Mouse (Mus musculus) neural tube, embryonic 12.5 days (tissue): Measurements from ENCODE around the gene Zfp341. TPM values are rescaled to one million over a fixed set of nuclear protein-coding genes. Genes with fewer than 3 reads are reported as not detected.

Experiments
- ATAC-seq: fragments of 200-750 bp; cut with Nextera tagmentation; 2 replicates; pipeline ENCODE4 v1.8.0; 2017; ENCODE audit warnings: low read depth, mild to moderate bottlenecking, moderate TSS enrichment, moderate library complexity; ENCODE audit not compliant: low FRiP score
- H3K27ac ChIP-seq: fragments of 300-500 bp; sonication (generic); 2 replicates; pipeline ENCODE4 v1.5.1; 2016
- H3K27me3 ChIP-seq: fragments of 300-500 bp; sonication (generic); replicated peaks from 2 replicates; pipeline ENCODE4 v1.6.1; 2016; ENCODE audit warnings: mild to moderate bottlenecking
- H3K36me3 ChIP-seq: fragments of 300-500 bp; sonication (generic); 2 replicates; pipeline ENCODE4 v1.6.1; 2016; ENCODE audit warnings: mild to moderate bottlenecking
- H3K4me1 ChIP-seq: fragments of 300-500 bp; sonication (generic); 2 replicates; pipeline ENCODE4 v1.6.1; 2016
- H3K4me2 ChIP-seq: fragments of 300-500 bp; sonication (generic); replicated peaks from 2 replicates; pipeline ENCODE4 v1.6.1; 2016; ENCODE audit warnings: mild to moderate bottlenecking
- H3K4me3 ChIP-seq: fragments of 300-500 bp; sonication (generic); 2 replicates; pipeline ENCODE4 v1.5.1; 2016
- H3K9ac ChIP-seq: fragments of 300-500 bp; sonication (generic); 2 replicates; pipeline ENCODE4 v1.6.1; 2016; ENCODE audit warnings: mild to moderate bottlenecking
- H3K9me3 ChIP-seq: fragments of 300-500 bp; sonication (generic); 2 replicates; pipeline ENCODE4 v1.6.1; 2016; ENCODE audit warnings: mild to moderate bottlenecking
- WGBS: fragments of 180-500 bp; shearing (Covaris S2); methylation state at CpG from one replicate; pipeline ENCODE4 v1.1.7; 2016; 5-methylcytosine and 5-hydroxymethylcytosine counted together
- polyA plus RNA-seq: library from polyadenylated mRNA; unstranded; fragments of >200 nt; fragmentation: Nextera tagmentation; extraction: Ambion mirVana; gene quantifications from 2 replicates; pipeline ENCODE4 v1.2.1, GENCODE M21; 2016

Gene Zfp341
- polyA plus RNA-seq, 1 experiment from 2014 or later = 1.1 TPM

DNA sequence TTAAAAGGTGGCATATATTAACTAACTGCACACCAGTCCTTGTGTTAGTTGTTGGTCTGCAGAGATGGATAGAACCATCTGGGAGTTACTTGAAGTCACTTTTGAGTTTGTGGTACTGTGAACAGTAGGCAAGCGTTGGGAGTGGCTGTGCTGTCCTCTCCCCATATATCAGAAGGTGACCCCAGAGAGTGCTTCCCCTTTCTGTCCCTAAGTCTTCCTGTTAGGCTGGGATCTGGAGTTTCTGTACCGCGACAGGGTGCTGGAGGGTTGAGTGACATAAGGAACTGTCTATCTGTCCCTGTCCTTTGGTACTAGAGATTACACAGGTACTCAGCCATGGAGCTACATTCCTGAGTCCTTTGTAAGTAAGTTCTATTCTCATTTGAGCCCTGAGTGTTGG is 73.7 kb downstream of the Zfp341 start:
- 87% methylated on average over 3 of the region's 3 CpGs for WGBS
- ATAC-seq = no peak
- Histone ChIP-seq H3K4me3 (no peak overlapping the region), H3K4me2 (no peak overlapping the region), H3K27ac (no peak overlapping the region), H3K4me1 (peaks cover 16% of the 10 kb centered on the region), H3K9me3 (no peaks in the 10 kb centered on the region), H3K36me3 (peaks cover 15% of the 10 kb centered on the region), H3K9ac (no peak overlapping the region), H3K27me3 (no peaks in the 10 kb centered on the region)

DNA sequence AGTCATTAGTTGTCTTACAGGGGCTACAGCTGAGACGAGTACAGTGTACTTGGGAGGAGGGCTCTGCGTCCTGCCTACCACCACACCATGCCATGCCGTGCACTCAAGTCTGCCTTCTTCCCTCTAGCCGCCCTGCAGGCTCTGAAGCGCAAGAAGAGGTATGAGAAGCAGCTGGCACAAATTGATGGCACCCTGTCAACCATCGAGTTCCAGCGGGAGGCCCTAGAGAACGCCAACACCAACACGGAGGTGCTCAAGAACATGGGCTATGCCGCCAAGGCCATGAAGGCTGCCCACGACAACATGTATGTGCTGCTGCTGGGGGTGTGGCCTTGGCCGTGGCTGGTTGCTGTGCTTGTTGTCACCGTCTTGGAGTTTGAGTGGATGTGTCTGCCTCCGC is 76.3 kb downstream of the Zfp341 start:
- Histone ChIP-seq H3K36me3 (peaks cover 39% of the 10 kb centered on the region), H3K27ac (no peak overlapping the region), H3K27me3 (no peaks in the 10 kb centered on the region), H3K9me3 (no peaks in the 10 kb centered on the region), H3K4me3 (no peak overlapping the region), H3K4me1 (no peaks in the 10 kb centered on the region), H3K4me2 (no peak overlapping the region), H3K9ac (no peak overlapping the region)
- ATAC-seq = no peak
- 93% methylated on average over 14 of the region's 14 CpGs for WGBS

DNA sequence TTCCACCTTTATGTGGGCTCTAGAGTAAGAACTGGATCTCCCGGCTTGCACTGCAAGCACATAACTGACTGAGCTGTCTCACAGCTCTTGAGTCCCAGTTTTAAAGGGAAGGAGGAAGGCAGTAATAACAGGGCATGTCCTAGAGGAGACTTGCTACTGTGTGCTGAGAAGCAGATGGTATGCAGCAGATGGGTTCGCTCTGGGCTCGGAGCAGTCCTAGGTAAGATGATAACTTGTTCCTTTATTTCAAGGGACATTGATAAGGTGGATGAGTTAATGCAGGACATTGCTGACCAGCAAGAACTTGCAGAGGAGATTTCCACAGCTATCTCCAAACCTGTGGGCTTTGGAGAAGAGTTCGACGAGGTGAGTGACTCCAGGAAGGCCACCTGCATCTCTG is 77.9 kb downstream of the Zfp341 start:
- Histone ChIP-seq H3K9ac (no peak overlapping the region), H3K36me3 (peaks cover 54% of the 10 kb centered on the region), H3K4me1 (no peaks in the 10 kb centered on the region), H3K27me3 (no peaks in the 10 kb centered on the region), H3K4me2 (no peak overlapping the region), H3K4me3 (no peak overlapping the region), H3K9me3 (no peaks in the 10 kb centered on the region), H3K27ac (no peak overlapping the region)
- 97% methylated on average over 5 of the region's 5 CpGs for WGBS
- ATAC-seq = no peak

DNA sequence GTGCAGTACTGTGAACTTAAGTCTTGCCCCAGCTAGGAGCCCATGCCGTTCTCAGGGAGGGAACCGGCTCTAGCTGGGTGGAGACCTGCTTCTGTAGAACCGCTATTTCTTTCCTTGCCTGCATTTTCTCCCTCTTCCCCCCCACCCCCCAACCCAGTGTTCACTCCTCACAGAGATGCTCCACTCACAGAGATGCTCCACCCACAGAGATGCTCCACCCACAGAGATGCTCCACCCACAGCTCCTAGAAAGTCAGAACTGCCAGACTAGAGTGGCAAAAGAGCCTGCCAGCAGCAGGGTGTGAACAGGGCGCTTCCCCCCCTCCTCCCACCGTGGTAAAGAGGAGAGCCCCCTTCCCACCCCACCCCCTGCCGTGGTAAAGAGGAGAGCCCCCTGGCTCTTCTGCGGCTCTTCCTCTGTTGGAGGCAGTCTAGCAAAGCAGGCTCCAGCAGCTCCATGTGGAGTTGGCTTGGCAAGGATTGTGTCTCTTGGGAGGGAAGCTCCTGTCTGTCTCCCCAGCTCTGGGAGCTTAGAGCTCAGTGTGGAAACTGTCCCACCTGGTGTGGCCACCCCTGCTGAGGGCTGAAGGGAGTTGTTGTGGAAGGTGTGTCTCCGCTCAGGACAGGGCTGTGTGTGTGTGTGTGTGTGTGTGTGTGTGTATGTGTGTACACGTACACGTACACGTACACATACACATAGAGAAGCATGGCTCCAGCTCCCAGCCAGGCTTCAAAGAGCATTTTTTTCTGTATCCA is 80.3 kb downstream of the Zfp341 start:
- ATAC-seq = no peak
- Histone ChIP-seq H3K4me2 (no peak overlapping the region), H3K27me3 (no peaks in the 10 kb centered on the region), H3K36me3 (peaks cover 55% of the 10 kb centered on the region), H3K4me1 (no peaks in the 10 kb centered on the region), H3K9me3 (no peaks in the 10 kb centered on the region), H3K9ac (no peak overlapping the region), H3K27ac (no peak overlapping the region), H3K4me3 (no peak overlapping the region)
- WGBS = 82% methylated on average over 11 of the region's 11 CpGs

DNA sequence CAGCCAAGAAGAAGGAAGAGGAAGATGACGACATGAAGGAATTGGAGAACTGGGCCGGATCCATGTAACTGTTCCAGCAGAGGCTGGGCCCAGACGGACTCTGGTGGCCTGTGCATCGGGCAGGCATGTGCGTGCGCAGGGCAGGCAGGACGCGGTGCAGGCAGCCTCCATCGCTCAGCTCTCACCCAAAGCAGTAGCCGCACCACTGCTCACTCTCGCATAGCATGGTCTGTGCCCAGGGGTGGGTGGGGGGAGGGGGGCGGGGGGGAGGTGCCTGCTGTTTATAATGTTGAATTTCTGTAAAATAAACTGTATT is 80.8 kb downstream of the Zfp341 start:
- Histone ChIP-seq H3K27me3 (no peaks in the 10 kb centered on the region), H3K27ac (no peak overlapping the region), H3K9ac (no peak overlapping the region), H3K4me3 (no peak overlapping the region), H3K4me2 (no peak overlapping the region), H3K9me3 (no peaks in the 10 kb centered on the region), H3K36me3 (peaks cover 59% of the 10 kb centered on the region), H3K4me1 (no peaks in the 10 kb centered on the region)
- no peak for ATAC-seq
- 93% methylated on average over 12 of the region's 12 CpGs for WGBS

DNA sequence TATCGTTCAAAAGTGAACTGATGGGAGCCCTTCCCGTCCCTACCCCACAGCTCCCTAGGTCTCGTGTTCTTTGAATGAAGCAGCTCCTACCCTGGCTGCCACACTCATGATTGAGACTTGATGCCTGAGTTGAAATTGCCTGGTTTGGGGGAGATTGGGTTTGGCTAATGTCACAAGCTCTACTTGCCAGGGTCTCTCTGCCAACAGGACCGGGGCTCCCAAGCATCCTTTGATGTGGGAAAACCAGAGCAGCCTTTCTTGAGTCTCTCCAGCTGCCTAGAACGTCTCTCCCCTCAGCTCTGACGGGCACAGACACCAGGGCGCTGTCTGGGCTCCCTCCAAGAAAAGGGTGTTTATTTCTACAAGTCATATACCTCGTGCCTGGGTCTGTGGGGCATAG is 82.6 kb downstream of the Zfp341 start:
- no peak overlapping the region for H3K4me3 ChIP-seq
- no peaks in the 10 kb centered on the region for H3K9me3 ChIP-seq
- peaks cover 57% of the 10 kb centered on the region for H3K36me3 ChIP-seq
- no peak overlapping the region for H3K27ac ChIP-seq
- 82% methylated on average over 8 of the region's 8 CpGs for WGBS
- H3K4me1 ChIP-seq = no peaks in the 10 kb centered on the region
- no peak overlapping the region for H3K9ac ChIP-seq
- no peak for ATAC-seq
- no peaks in the 10 kb centered on the region for H3K27me3 ChIP-seq
- no peak overlapping the region for H3K4me2 ChIP-seq

Other genes starting within 250 kb of the Zfp341 start
- gene Cdk5rap1, start 240.3 kb upstream of the Zfp341 start, polyA plus RNA-seq = 15.2 and 15.7 TPM in 2 replicates
- 7.3 and 8.6 TPM in 2 replicates for gene Snta1, start 205.2 kb upstream of the Zfp341 start, polyA plus RNA-seq
- 62.4 and 67.0 TPM in 2 replicates for gene Cbfa2t2, start 176.8 kb upstream of the Zfp341 start, polyA plus RNA-seq
- gene 1700003F12Rik, start 66.2 kb upstream of the Zfp341 start, polyA plus RNA-seq = 2.2 and 3.2 TPM in 2 replicates
- gene Actl10, start 61.5 kb upstream of the Zfp341 start, polyA plus RNA-seq = 0.47 and 1.0 TPM in 2 replicates
- gene Necab3, start 54.4 kb upstream of the Zfp341 start, polyA plus RNA-seq = 15.6 and 18.2 TPM in 2 replicates
- 29.9 and 30.8 TPM in 2 replicates for gene E2f1, start 43.4 kb upstream of the Zfp341 start, polyA plus RNA-seq
- 16.5 TPM in 2 replicates for gene Pxmp4, start 9.6 kb upstream of the Zfp341 start, polyA plus RNA-seq
- 0.46 and 0.58 TPM in 2 replicates for gene 4930519P11Rik, start 140 bp downstream of the Zfp341 start, polyA plus RNA-seq
- 21.8 and 29.4 TPM in 2 replicates for gene Chmp4b, start 38.4 kb downstream of the Zfp341 start, polyA plus RNA-seq
- not detected in 2 replicates for gene Gm14214, start 156.7 kb downstream of the Zfp341 start, polyA plus RNA-seq
- gene Raly, start 177.8 kb downstream of the Zfp341 start, polyA plus RNA-seq = 36.7 and 49.2 TPM in 2 replicates
- 0.89 TPM in 1 of 2 replicates, not detected in the other for gene a, start 178.1 kb downstream of the Zfp341 start, polyA plus RNA-seq